Mouse (Mus musculus) forebrain, embryonic 12.5 days (tissue): ENCODE data around the gene Scn9a. TPM values are rescaled to one million over a fixed set of nuclear protein-coding genes. Genes with fewer than 3 reads are reported as not detected.

Source experiments
- ATAC-seq: fragments of 200-750 bp; cut with Nextera tagmentation; 2 replicates; pipeline ENCODE4 v1.8.0; 2017; ENCODE audit warnings: moderate TSS enrichment; ENCODE audit not compliant: low FRiP score
- H3K27ac ChIP-seq: fragments of 300-500 bp; sonication (generic); 2 replicates; pipeline ENCODE4 v1.5.1; 2016; ENCODE audit warnings: mild to moderate bottlenecking
- H3K27me3 ChIP-seq: fragments of 300-500 bp; sonication (generic); 2 replicates; pipeline ENCODE4 v1.6.1; 2016; ENCODE audit warnings: mild to moderate bottlenecking
- H3K36me3 ChIP-seq: fragments of 300-500 bp; sonication (generic); replicated peaks from 2 replicates; pipeline ENCODE4 v1.6.1; 2016; ENCODE audit warnings: mild to moderate bottlenecking
- H3K4me1 ChIP-seq: fragments of 300-500 bp; sonication (generic); 2 replicates; pipeline ENCODE4 v1.6.1; 2016
- H3K4me2 ChIP-seq: fragments of 300-500 bp; sonication (generic); 2 replicates; pipeline ENCODE4 v1.6.1; 2016; ENCODE audit warnings: mild to moderate bottlenecking, moderate library complexity
- H3K4me3 ChIP-seq: fragments of 300-500 bp; sonication (generic); replicated peaks from 2 replicates; pipeline ENCODE4 v1.5.1; 2016; ENCODE audit warnings: mild to moderate bottlenecking
- H3K9ac ChIP-seq: fragments of 300-500 bp; sonication (generic); 2 replicates; pipeline ENCODE4 v1.6.1; 2016; ENCODE audit warnings: mild to moderate bottlenecking
- H3K9me3 ChIP-seq: fragments of 300-500 bp; sonication (generic); 2 replicates; pipeline ENCODE4 v1.6.1; 2016
- WGBS: fragments of 180-500 bp; shearing (Covaris S2); methylation state at CpG from one replicate; pipeline ENCODE4 v1.1.7; 2016; 5-methylcytosine and 5-hydroxymethylcytosine counted together
- polyA plus RNA-seq: library from polyadenylated mRNA; unstranded; fragments of >200 nt; fragmentation: Nextera tagmentation; extraction: Ambion mirVana; gene quantifications from 2 replicates; pipeline ENCODE4 v1.2.1, GENCODE M21; 2016

Scn9a gene
- polyA plus RNA-seq, 1 experiment from 2014 or later: 1.9 TPM

GRCm38 (mm10) chr2:66511424-66511823 is 123.3 kb downstream of the Scn9a start:
- Histone ChIP-seq H3K36me3 (no peaks in the 10 kb centered on the region), H3K9me3 (no peaks in the 10 kb centered on the region), H3K4me1 (no peaks in the 10 kb centered on the region), H3K27me3 (no peaks in the 10 kb centered on the region), H3K27ac (no peak overlapping the region), H3K9ac (no peak overlapping the region), H3K4me3 (no peak overlapping the region), H3K4me2 (no peak overlapping the region)
- WGBS: 79% methylated on average over 2 of the region's 2 CpGs
- ATAC-seq: no peak

- no peak for ATAC-seq
- 85% methylated on average over 3 of the region's 3 CpGs for WGBS
- Histone ChIP-seq H3K27me3 (no peaks in the 10 kb centered on the region), H3K36me3 (no peaks in the 10 kb centered on the region), H3K9me3 (no peaks in the 10 kb centered on the region), H3K4me3 (no peak overlapping the region), H3K4me1 (no peaks in the 10 kb centered on the region), H3K27ac (no peak overlapping the region), H3K4me2 (no peak overlapping the region), H3K9ac (no peak overlapping the region)
Observed at GRCm38 (mm10) chr2:66508032-66508431, 126.7 kb downstream of the Scn9a start.

GRCm38 (mm10) chr2:66507616-66508015 is 127.1 kb downstream of the Scn9a start:
- ATAC-seq: no peak
- H3K27ac ChIP-seq: no peak overlapping the region
- 81% methylated on average over 1 of the region's 1 CpGs for WGBS

GRCm38 (mm10) chr2:66502158-66502557 is 132.6 kb downstream of the Scn9a start:
- H3K4me2 ChIP-seq: no peak overlapping the region
- no peak overlapping the region for H3K9ac ChIP-seq
- no peaks in the 10 kb centered on the region for H3K36me3 ChIP-seq
- H3K27ac ChIP-seq: no peak overlapping the region
- 82% methylated on average over 3 of the region's 3 CpGs for WGBS
- no peaks in the 10 kb centered on the region for H3K9me3 ChIP-seq
- no peak overlapping the region for H3K4me3 ChIP-seq
- H3K4me1 ChIP-seq: no peaks in the 10 kb centered on the region
- H3K27me3 ChIP-seq: no peaks in the 10 kb centered on the region
- no peak for ATAC-seq

More at GRCm38 (mm10) chr2:66507616-66508015, 127.1 kb downstream of the Scn9a start:
- Histone ChIP-seq H3K4me1 (no peaks in the 10 kb centered on the region), H3K9ac (no peak overlapping the region), H3K4me3 (no peak overlapping the region), H3K9me3 (no peaks in the 10 kb centered on the region), H3K36me3 (no peaks in the 10 kb centered on the region), H3K27me3 (no peaks in the 10 kb centered on the region), H3K4me2 (no peak overlapping the region)

GRCm38 (mm10) chr2:66494556-66494955 is 140.2 kb downstream of the Scn9a start:
- Histone ChIP-seq H3K27me3 (no peaks in the 10 kb centered on the region), H3K4me3 (no peak overlapping the region), H3K27ac (no peak overlapping the region), H3K9me3 (no peaks in the 10 kb centered on the region), H3K4me2 (no peak overlapping the region), H3K9ac (no peak overlapping the region), H3K4me1 (no peaks in the 10 kb centered on the region), H3K36me3 (no peaks in the 10 kb centered on the region)
- no peak for ATAC-seq
- WGBS: 91% methylated on average over 8 of the region's 8 CpGs

- no peak overlapping the region for H3K4me2 ChIP-seq
- H3K27me3 ChIP-seq: no peaks in the 10 kb centered on the region
- no peak overlapping the region for H3K27ac ChIP-seq
- H3K9me3 ChIP-seq: no peaks in the 10 kb centered on the region
- 76% methylated on average over 2 of the region's 2 CpGs for WGBS
- H3K36me3 ChIP-seq: no peaks in the 10 kb centered on the region
- H3K4me1 ChIP-seq: no peaks in the 10 kb centered on the region
- ATAC-seq: no peak
- H3K9ac ChIP-seq: no peak overlapping the region
- no peak overlapping the region for H3K4me3 ChIP-seq
Observed at GRCm38 (mm10) chr2:66478395-66478794, 156.4 kb downstream of the Scn9a start.

GRCm38 (mm10) chr2:66473181-66473822 is 161.5 kb downstream of the Scn9a start:
- H3K4me2 ChIP-seq: no peak overlapping the region
- ATAC-seq: no peak
- 58% methylated on average over 3 of the region's 3 CpGs for WGBS
- no peak overlapping the region for H3K9ac ChIP-seq
- H3K9me3 ChIP-seq: no peaks in the 10 kb centered on the region
- no peaks in the 10 kb centered on the region for H3K36me3 ChIP-seq
- H3K27ac ChIP-seq: no peak overlapping the region
- H3K27me3 ChIP-seq: no peaks in the 10 kb centered on the region
- no peak overlapping the region for H3K4me3 ChIP-seq
- no peaks in the 10 kb centered on the region for H3K4me1 ChIP-seq

- Histone ChIP-seq H3K27ac (no peak overlapping the region), H3K36me3 (no peaks in the 10 kb centered on the region), H3K27me3 (no peaks in the 10 kb centered on the region), H3K9me3 (no peaks in the 10 kb centered on the region), H3K4me3 (no peak overlapping the region), H3K4me2 (no peak overlapping the region), H3K4me1 (no peaks in the 10 kb centered on the region), H3K9ac (no peak overlapping the region)
- ATAC-seq: no peak
- 91% methylated on average over 3 of the region's 3 CpGs for WGBS
Observed at GRCm38 (mm10) chr2:66465484-66465883, 169.3 kb downstream of the Scn9a start.

- Histone ChIP-seq H3K9ac (no peak overlapping the region), H3K36me3 (no peaks in the 10 kb centered on the region), H3K9me3 (no peaks in the 10 kb centered on the region), H3K4me2 (no peak overlapping the region), H3K27me3 (no peaks in the 10 kb centered on the region), H3K4me3 (no peak overlapping the region), H3K4me1 (no peaks in the 10 kb centered on the region), H3K27ac (no peak overlapping the region)
- 83% methylated on average over 2 of the region's 2 CpGs for WGBS
- no peak for ATAC-seq
Observed at GRCm38 (mm10) chr2:66464874-66465458, 169.8 kb downstream of the Scn9a start.

GRCm38 (mm10) chr2:66463916-66464315 is 170.8 kb downstream of the Scn9a start:
- H3K27ac ChIP-seq: no peak overlapping the region
- H3K36me3 ChIP-seq: no peaks in the 10 kb centered on the region
- no peak for ATAC-seq
- H3K4me3 ChIP-seq: no peak overlapping the region
- 90% methylated on average over 6 of the region's 6 CpGs for WGBS
- no peaks in the 10 kb centered on the region for H3K9me3 ChIP-seq
- H3K27me3 ChIP-seq: no peaks in the 10 kb centered on the region
- no peak overlapping the region for H3K4me2 ChIP-seq
- no peaks in the 10 kb centered on the region for H3K4me1 ChIP-seq
- H3K9ac ChIP-seq: no peak overlapping the region

- Histone ChIP-seq H3K4me3 (no peak overlapping the region), H3K36me3 (no peaks in the 10 kb centered on the region), H3K4me2 (no peak overlapping the region), H3K9ac (no peak overlapping the region), H3K27me3 (no peaks in the 10 kb centered on the region), H3K27ac (no peak overlapping the region), H3K4me1 (no peaks in the 10 kb centered on the region), H3K9me3 (no peaks in the 10 kb centered on the region)
- 90% methylated on average over 1 of the region's 1 CpGs for WGBS
- ATAC-seq: no peak
Observed at GRCm38 (mm10) chr2:66462458-66462857, 172.3 kb downstream of the Scn9a start.

GRCm38 (mm10) chr2:66440711-66441110 is 194.1 kb downstream of the Scn9a start, which contains the start of gene Scn1a:
Scn1a (minus strand) TSS chr2:66440840.
- WGBS: 17% methylated on average over 7 of the region's 7 CpGs
- no peaks in the 10 kb centered on the region for H3K9me3 ChIP-seq
- no peak for ATAC-seq
- H3K9ac ChIP-seq: no peak within 1 kb of the TSS
- H3K4me1 ChIP-seq: peaks cover 10% of the 10 kb centered on the region; the same call in 1 of the 2 replicates
- 0 out of 2 replicates have a peak, but pooled peaks cover 3% of the 10 kb centered on the region for H3K27me3 ChIP-seq
- peak within 1 kb of the TSS; percentile 37 for H3K4me3 ChIP-seq
- peak within 1 kb of the TSS; percentile 60 for H3K4me2 ChIP-seq
- no peak within 1 kb of the TSS for H3K27ac ChIP-seq
- no peaks in the 10 kb centered on the region for H3K36me3 ChIP-seq
